Mouse (Mus musculus) hindbrain, embryonic 11.5 days (tissue): ENCODE measurements at regions not wholly inside any gene's neighbourhood (a gene's known extent, or its start where the extent isn't known, plus 50 kb on each side); places are given as distances from the start of the nearest gene placed in this dataset.

Experiments used
- ATAC-seq: fragments of 200-750 bp; cut with Nextera tagmentation; 2 replicates; pipeline ENCODE4 v1.8.0; 2017; ENCODE audit warnings: mild to moderate bottlenecking, moderate TSS enrichment, moderate library complexity; ENCODE audit not compliant: low FRiP score
- DNase-seq: peaks from one replicate; pipeline ENCODE4 v3.0.0-alpha.2; 2015; ENCODE audit warnings: low spot score
- H3K27ac ChIP-seq: fragments of 300-500 bp; sonication (generic); 2 replicates; pipeline ENCODE4 v1.5.1; 2014; ENCODE audit warnings: mild to moderate bottlenecking, low read depth, low read length
- H3K27me3 ChIP-seq: fragments of 300-500 bp; sonication (generic); 2 replicates; pipeline ENCODE4 v1.6.1; 2014; ENCODE audit warnings: mild to moderate bottlenecking, low read length, moderate library complexity, mixed read lengths; ENCODE audit not compliant: control insufficient read depth, insufficient read depth
- H3K36me3 ChIP-seq: fragments of 300-500 bp; sonication (generic); 2 replicates; pipeline ENCODE4 v1.6.1; 2014; ENCODE audit warnings: mild to moderate bottlenecking, low read length, moderate library complexity, mixed read lengths; ENCODE audit not compliant: control insufficient read depth, insufficient read depth
- H3K4me1 ChIP-seq: fragments of 300-500 bp; sonication (generic); replicated peaks from 2 replicates; pipeline ENCODE4 v1.6.1; 2014; ENCODE audit warnings: low read length, mixed read lengths; ENCODE audit not compliant: control insufficient read depth, insufficient read depth
- H3K4me2 ChIP-seq: fragments of 300-500 bp; sonication (generic); replicated peaks from 2 replicates; pipeline ENCODE4 v1.6.1; 2014; ENCODE audit warnings: mild to moderate bottlenecking, low read depth, low read length
- H3K4me3 ChIP-seq: fragments of 300-500 bp; sonication (generic); 2 replicates; pipeline ENCODE4 v1.5.1; 2014; ENCODE audit warnings: low read depth, low read length
- H3K9ac ChIP-seq: fragments of 300-500 bp; sonication (generic); 2 replicates; pipeline ENCODE4 v1.6.1; 2014; ENCODE audit warnings: low read depth, low read length
- H3K9me3 ChIP-seq: fragments of 300-500 bp; sonication (generic); 2 replicates; pipeline ENCODE4 v1.6.1; 2016; ENCODE audit warnings: low read length; ENCODE audit not compliant: control insufficient read depth
- WGBS: fragments of 180-500 bp; shearing (Covaris S2); extraction: QIAGEN DNeasy Blood & Tissue Kit; methylation state at CpG from one replicate; pipeline ENCODE4 v1.1.7; 2014; 5-methylcytosine and 5-hydroxymethylcytosine counted together
- microRNA counts: library from miRNA; unstranded; fragments of <30 nt; microRNA quantifications from one replicate; lab custom pipeline; 2015

GRCm38 (mm10) chr1:193433493-193434021 lies 63.5 kb upstream of the Camk1g start:
- 37% methylated on average over 7 of the region's 7 CpGs for WGBS
- H3K4me3 ChIP-seq = no peak overlapping the region
- H3K9ac ChIP-seq = no peak overlapping the region
- no peaks in the 10 kb centered on the region for H3K4me1 ChIP-seq
- H3K27me3 ChIP-seq = no peaks in the 10 kb centered on the region
- no peak overlapping the region for H3K4me2 ChIP-seq
- no peaks in the 10 kb centered on the region for H3K36me3 ChIP-seq
- H3K27ac ChIP-seq = peak overlapping the region; percentile 55; the same call in 1 of the 2 replicates
- DNase-seq (peak; percentile 21), ATAC-seq (peak; percentile 54)
- no peaks in the 10 kb centered on the region for H3K9me3 ChIP-seq

- Histone ChIP-seq H3K4me3 (no peak overlapping the region), H3K4me2 (no peak overlapping the region), H3K9ac (no peak overlapping the region), H3K9me3 (no peaks in the 10 kb centered on the region), H3K27me3 (no peaks in the 10 kb centered on the region), H3K27ac (no peak overlapping the region), H3K4me1 (no peaks in the 10 kb centered on the region), H3K36me3 (no peaks in the 10 kb centered on the region)
- 63% methylated on average over 8 of the region's 8 CpGs for WGBS
- ATAC-seq (no peak), DNase-seq (no peak)
Observed at GRCm38 (mm10) chr1:193430231-193430630, 60.1 kb upstream of the Camk1g start.

- no peak overlapping the region for H3K4me2 ChIP-seq
- H3K9ac ChIP-seq = 0 out of 2 replicates have a peak overlapping the region, but pooled peaks have one; percentile 23
- DNase-seq (peak; percentile 10), ATAC-seq (no peak)
- H3K9me3 ChIP-seq = no peaks in the 10 kb centered on the region
- WGBS = 54% methylated on average over 8 of the region's 8 CpGs
- H3K27ac ChIP-seq = no peak overlapping the region
- no peaks in the 10 kb centered on the region for H3K4me1 ChIP-seq
- H3K4me3 ChIP-seq = no peak overlapping the region
- no peaks in the 10 kb centered on the region for H3K36me3 ChIP-seq
- no peaks in the 10 kb centered on the region for H3K27me3 ChIP-seq
Observed at GRCm38 (mm10) chr1:193423653-193424075, 53.6 kb upstream of the Camk1g start.

- no peaks in the 10 kb centered on the region for H3K4me1 ChIP-seq
- no peak overlapping the region for H3K4me3 ChIP-seq
- no peak overlapping the region for H3K9ac ChIP-seq
- H3K4me2 ChIP-seq = no peak overlapping the region
- H3K27ac ChIP-seq = no peak overlapping the region
- no peaks in the 10 kb centered on the region for H3K27me3 ChIP-seq
- DNase-seq (no peak), ATAC-seq (peak; percentile 50; the same call in 1 of the 2 replicates)
- WGBS = 60% methylated on average over 1 of the region's 1 CpGs
- H3K9me3 ChIP-seq = no peaks in the 10 kb centered on the region
- no peaks in the 10 kb centered on the region for H3K36me3 ChIP-seq
Observed at GRCm38 (mm10) chr1:193422886-193423285, 52.8 kb upstream of the Camk1g start.

- H3K9me3 ChIP-seq = no peaks in the 10 kb centered on the region
- no peak overlapping the region for H3K4me2 ChIP-seq
- WGBS = 85% methylated on average over 1 of the region's 1 CpGs
- H3K4me1 ChIP-seq = no peaks in the 10 kb centered on the region
- ATAC-seq = no peak
- H3K36me3 ChIP-seq = no peaks in the 10 kb centered on the region
- H3K9ac ChIP-seq = no peak overlapping the region
- no peak overlapping the region for H3K4me3 ChIP-seq
- no peak for DNase-seq
- H3K27me3 ChIP-seq = no peaks in the 10 kb centered on the region
- H3K27ac ChIP-seq = no peak overlapping the region
Observed at GRCm38 (mm10) chr1:193421820-193422219, 51.7 kb upstream of the Camk1g start.

- Histone ChIP-seq H3K4me1 (no peaks in the 10 kb centered on the region), H3K4me3 (no peak overlapping the region), H3K27me3 (no peaks in the 10 kb centered on the region), H3K9ac (no peak overlapping the region), H3K36me3 (no peaks in the 10 kb centered on the region), H3K4me2 (no peak overlapping the region), H3K27ac (no peak overlapping the region), H3K9me3 (no peaks in the 10 kb centered on the region)
- ATAC-seq = no peak
- no peak for DNase-seq
Observed at GRCm38 (mm10) chr1:193421414-193421813, 51.3 kb upstream of the Camk1g start.

MicroRNAs encoded in the stretch of these regions (microRNA counts, 519-probe panel; counts per million panel counts)
- 5,647 counts per million, percentile 82 among the panel's probes with 10 or more counts for microRNA mmu-miR-205 (lab: Ali Mortazavi, UCI)
